Mouse (Mus musculus) MEL (cell line): ENCODE results near the gene Top2a.

Experiments
- CHD1 ChIP-seq: IDR thresholded peaks from 2 replicates; pipeline ENCODE4 v1.6.1; 2012; ENCODE audit warnings: low read depth, mild to moderate bottlenecking, inconsistent platforms, low read length, improper control_type of control experiment
- CTCF ChIP-seq, 3 experiments: IDR thresholded peaks in 2 of 3; conservative IDR thresholded peaks in 1 of 3; 2 replicates each; pipeline ENCODE4 v1.5.1; 2011 to 2012; ENCODE audit warnings: low read length in 3 of 3, low read depth in 2 of 3, mild to moderate bottlenecking in 2 of 3, improper control_type of control experiment in 1 of 3, inconsistent platforms in 1 of 3, mixed read lengths in 1 of 3, moderate library complexity in 1 of 3; ENCODE audit not compliant: control insufficient read depth in 1 of 3, insufficient read depth in 1 of 3, poor library complexity in 1 of 3, severe bottlenecking in 1 of 3
- E2F4 ChIP-seq: IDR thresholded peaks from 2 replicates; pipeline ENCODE4 v1.6.1; 2011; ENCODE audit warnings: low read depth, low read length, improper control_type of control experiment, borderline replicate concordance
- ELF1 ChIP-seq: IDR thresholded peaks from 2 replicates; pipeline ENCODE4 v1.6.1; 2014; ENCODE audit warnings: low read depth, mild to moderate bottlenecking, inconsistent platforms, low read length, improper control_type of control experiment, moderate library complexity
- GATA1 ChIP-seq: IDR thresholded peaks from 2 replicates; pipeline ENCODE4 v1.6.1; 2011; ENCODE audit warnings: low read depth, low read length, improper control_type of control experiment
- JUND ChIP-seq: IDR thresholded peaks from 2 replicates; pipeline ENCODE4 v1.6.1; 2011; ENCODE audit warnings: low read depth, mild to moderate bottlenecking, improper control_type of control experiment, low read length
- POLR2A ChIP-seq, 2 experiments: IDR thresholded peaks; 2 replicates each; pipeline ENCODE4 v1.6.1; 2011 to 2012; ENCODE audit warnings: low read length in 2 of 2, mild to moderate bottlenecking in 2 of 2, control low read depth in 1 of 2, improper control_type of control experiment in 1 of 2, low read depth in 1 of 2, moderate library complexity in 1 of 2; ENCODE audit not compliant: control insufficient read depth in 1 of 2, insufficient read depth in 1 of 2, poor library complexity in 1 of 2
- RAD21 ChIP-seq: IDR thresholded peaks from 2 replicates; pipeline ENCODE4 v1.6.1; 2011; ENCODE audit warnings: mild to moderate bottlenecking, low read depth, low read length, improper control_type of control experiment
- SMC3 ChIP-seq: IDR thresholded peaks from 2 replicates; pipeline ENCODE4 v1.6.1; 2011; ENCODE audit warnings: low read depth, low read length, improper control_type of control experiment
- TAL1 ChIP-seq: IDR thresholded peaks from 2 replicates; pipeline ENCODE4 v1.6.1; 2012; ENCODE audit warnings: mild to moderate bottlenecking, inconsistent platforms, low read length, moderate library complexity, mixed read lengths
- TBP ChIP-seq: IDR thresholded peaks from 2 replicates; pipeline ENCODE4 v1.8.0; 2011; ENCODE audit warnings: low read depth, low read length, improper control_type of control experiment
- UBTF ChIP-seq: IDR thresholded peaks from 2 replicates; pipeline ENCODE4 v1.6.1; 2012; ENCODE audit warnings: low read depth, mild to moderate bottlenecking, inconsistent platforms, low read length, improper control_type of control experiment, moderate library complexity, borderline replicate concordance; ENCODE audit not compliant: insufficient read depth

DNA sequence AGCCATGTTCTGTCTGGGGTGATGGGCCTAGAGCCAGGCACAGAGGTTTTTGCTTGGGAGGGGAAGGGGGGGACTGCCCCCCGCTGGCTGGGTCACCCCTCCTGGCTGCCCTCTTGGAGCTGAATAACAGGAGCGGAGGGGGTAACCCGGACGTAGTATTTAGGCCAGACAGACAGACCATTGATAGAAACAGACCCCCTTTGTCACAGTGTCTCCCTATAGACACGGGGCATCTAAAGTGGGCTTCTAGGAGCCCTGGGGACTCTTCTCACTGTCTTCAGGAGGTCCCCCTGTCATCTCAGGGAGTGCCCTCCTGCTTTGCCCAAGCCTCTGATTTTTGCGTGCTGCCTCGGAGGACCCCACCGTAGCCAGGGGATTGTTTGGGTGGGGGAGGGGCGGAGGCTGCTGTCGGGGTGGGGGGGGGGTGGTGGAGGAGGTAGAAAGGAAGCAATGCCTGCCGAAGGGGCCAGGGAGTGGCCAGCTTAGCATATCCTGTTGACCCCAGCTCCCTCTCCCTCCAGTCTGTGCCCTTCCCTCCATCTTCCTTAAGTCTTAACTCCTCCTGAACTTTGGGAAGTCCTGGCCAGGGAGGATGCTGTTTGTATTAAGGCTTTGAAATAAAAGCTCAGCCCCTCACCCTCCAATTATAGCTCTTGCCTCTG is 58.4 kb downstream of the Top2a start:
- TF ChIP-seq POLR2A (IDR thresholded peaks at IDR 0.05; ENCODE audit: control insufficient read depth in 1 of 2, insufficient read depth in 1 of 2, low read depth in 1 of 2, low read length in 2 of 2, poor library complexity in 1 of 2): no peak
- TF ChIP-seq UBTF: no peak
- TF ChIP-seq JUND: no peak
- TF ChIP-seq RAD21: no peak
- no peak for TF ChIP-seq E2F4
- TF ChIP-seq ELF1: no peak
- TF ChIP-seq SMC3: no peak
- no peak for TF ChIP-seq GATA1
- no peak for TF ChIP-seq TBP
- no peak for TF ChIP-seq CTCF (IDR thresholded peaks at IDR 0.05 in 2 of 3, conservative IDR thresholded peaks at IDR 0.05 in 1 of 3; ENCODE audit: control insufficient read depth in 1 of 3, insufficient read depth in 1 of 3, low read depth in 2 of 3, low read length in 3 of 3, poor library complexity in 1 of 3, severe bottlenecking in 1 of 3)
- no peak for TF ChIP-seq CHD1
- TF ChIP-seq TAL1: no peak
